Mouse (Mus musculus) ES-Bruce4 (cell line): ENCODE measurements around the gene Usb1. TPM values are rescaled to one million over a fixed set of nuclear protein-coding genes. Genes with fewer than 3 reads are reported as not detected.

Experiments used
- H3K27ac ChIP-seq: 2 replicates; pipeline ENCODE4 v1.5.1; 2012; ENCODE audit warnings: low read length, inconsistent platforms; ENCODE audit not compliant: insufficient read depth
- H3K27me3 ChIP-seq: 2 replicates; pipeline ENCODE4 v1.6.1; 2012; ENCODE audit warnings: mild to moderate bottlenecking, low read length, inconsistent platforms; ENCODE audit not compliant: control insufficient read depth, poor library complexity, insufficient read depth, severe bottlenecking
- H3K36me3 ChIP-seq: 2 replicates; pipeline ENCODE4 v1.6.1; 2012; ENCODE audit warnings: inconsistent platforms, mild to moderate bottlenecking, low read length, moderate library complexity; ENCODE audit not compliant: control insufficient read depth, poor library complexity, insufficient read depth, severe bottlenecking
- H3K4me1 ChIP-seq: one replicate; pipeline ENCODE4 v1.8.1; 2011; ENCODE audit warnings: low read length; ENCODE audit not compliant: control insufficient read depth, insufficient read depth
- H3K4me3 ChIP-seq: 2 replicates; pipeline ENCODE4 v1.5.1; 2011; ENCODE audit warnings: low read depth, mild to moderate bottlenecking, low read length
- H3K9ac ChIP-seq: 2 replicates; pipeline ENCODE4 v1.6.1; 2012; ENCODE audit warnings: low read depth, mild to moderate bottlenecking, inconsistent platforms; ENCODE audit not compliant: poor library complexity, severe bottlenecking
- H3K9me3 ChIP-seq: replicated peaks from 2 replicates; pipeline ENCODE4 v1.6.1; 2012; ENCODE audit warnings: mild to moderate bottlenecking, low read length, inconsistent platforms; ENCODE audit not compliant: control insufficient read depth, poor library complexity, insufficient read depth, severe bottlenecking
- CTCF ChIP-seq: IDR thresholded peaks from one replicate; pipeline ENCODE4 v1.8.1; 2011; ENCODE audit warnings: low read depth, low read length
- EP300 ChIP-seq: IDR thresholded peaks from 2 replicates; pipeline ENCODE4 v1.6.1; 2011; ENCODE audit warnings: low read depth, low read length; ENCODE audit not compliant: insufficient read depth
- POLR2A ChIP-seq: IDR thresholded peaks from one replicate; pipeline ENCODE4 v1.8.1; 2011; ENCODE audit warnings: low read length; ENCODE audit not compliant: insufficient read depth
- polyA plus RNA-seq: library from polyadenylated mRNA; stranded (reverse); fragments of >200 nt; gene quantifications from 2 replicates; pipeline ENCODE4 v1.2.4, GENCODE M21; 2011; ENCODE audit warnings: low read depth; ENCODE audit not compliant: missing spikeins, insufficient read depth, insufficient read length

The Usb1 gene
- polyA plus RNA-seq, 1 experiment, result 35.5 TPM

- Histone ChIP-seq H3K27me3 (no peaks in the 10 kb centered on the region), H3K9ac (no peak overlapping the region)
- TF ChIP-seq CTCF (peak; percentile 56), EP300 (no peak), POLR2A (no peak)
These were observed 14.8 kb downstream of the Usb1 start for GRCm38 (mm10) chr8:95346643-95347545.

GRCm38 (mm10) chr8:95348356-95348755, 16.3 kb downstream of the Usb1 start:
- H3K27me3 ChIP-seq, result 0 out of 2 replicates have a peak, but pooled peaks cover 3% of the 10 kb centered on the region
- H3K4me3 ChIP-seq, result no peak overlapping the region
- no peaks in the 10 kb centered on the region for H3K4me1 ChIP-seq
- H3K9me3 ChIP-seq, result no peaks in the 10 kb centered on the region
- H3K9ac ChIP-seq, result no peak overlapping the region
- TF ChIP-seq POLR2A, result no peak
- no peak for TF ChIP-seq EP300
- TF ChIP-seq CTCF, result no peak
- H3K27ac ChIP-seq, result no peak overlapping the region
- no peaks in the 10 kb centered on the region for H3K36me3 ChIP-seq

More at GRCm38 (mm10) chr8:95346643-95347545, 14.8 kb downstream of the Usb1 start:
- Histone ChIP-seq H3K4me3 (no peak overlapping the region), H3K27ac (no peak overlapping the region), H3K36me3 (no peaks in the 10 kb centered on the region), H3K9me3 (no peaks in the 10 kb centered on the region), H3K4me1 (no peaks in the 10 kb centered on the region)

GRCm38 (mm10) chr8:95348811-95349630, 16.9 kb downstream of the Usb1 start:
- 0 out of 2 replicates have a peak, but pooled peaks cover 3% of the 10 kb centered on the region for H3K27me3 ChIP-seq
- no peaks in the 10 kb centered on the region for H3K4me1 ChIP-seq
- no peak for TF ChIP-seq POLR2A
- TF ChIP-seq EP300, result no peak
- H3K9ac ChIP-seq, result no peak overlapping the region
- H3K27ac ChIP-seq, result no peak overlapping the region
- no peak overlapping the region for H3K4me3 ChIP-seq
- H3K36me3 ChIP-seq, result no peaks in the 10 kb centered on the region
- no peaks in the 10 kb centered on the region for H3K9me3 ChIP-seq

- TF ChIP-seq CTCF (no peak), POLR2A (no peak), EP300 (no peak)
- Histone ChIP-seq H3K9ac (peak overlapping the region; percentile 82), H3K27me3 (0 out of 2 replicates have a peak, but pooled peaks cover 3% of the 10 kb centered on the region), H3K4me3 (peak overlapping the region; percentile 77), H3K27ac (no peak overlapping the region), H3K9me3 (no peaks in the 10 kb centered on the region), H3K36me3 (no peaks in the 10 kb centered on the region), H3K4me1 (no peaks in the 10 kb centered on the region)
These were observed 19.4 kb downstream of the Usb1 start for GRCm38 (mm10) chr8:95351461-95351860.

GRCm38 (mm10) chr8:95352151-95352870, 20.2 kb downstream of the Usb1 start, which contains the start of gene Mmp15:
Mmp15 (plus strand) TSS chr8:95352268.
- Histone ChIP-seq H3K36me3 (no peaks in the 10 kb centered on the region), H3K9ac (peak within 1 kb of the TSS; percentile 82), H3K27me3 (0 out of 2 replicates have a peak, but pooled peaks cover 3% of the 10 kb centered on the region), H3K4me3 (peak within 1 kb of the TSS; percentile 77), H3K9me3 (no peaks in the 10 kb centered on the region), H3K4me1 (no peaks in the 10 kb centered on the region), H3K27ac (no peak within 1 kb of the TSS)
- no peak for TF ChIP-seq CTCF
- TF ChIP-seq EP300, result no peak
- no peak for TF ChIP-seq POLR2A
